Mouse (Mus musculus) neural tube, embryonic 13.5 days (tissue): ENCODE data around the gene Gpr146. TPM values are rescaled to one million over a fixed set of nuclear protein-coding genes. Genes with fewer than 3 reads are reported as not detected.
A peak's percentile ranks its signal among the peaks of the same experiment; 100 is the strongest.
"Not testable (repeated sequence)": the region's sequence is repeated elsewhere in the genome, so short reads cannot be mapped to it uniquely, and the experiment has no call there.

Experiments
- ATAC-seq: fragments of 200-750 bp; cut with Nextera tagmentation; 2 replicates; pipeline ENCODE4 v1.8.0; 2017; ENCODE audit warnings: low read depth, mild to moderate bottlenecking, moderate TSS enrichment, moderate library complexity
- H3K27ac ChIP-seq: fragments of 300-500 bp; sonication (generic); replicated peaks from 2 replicates; pipeline ENCODE4 v1.5.1; 2015; ENCODE audit warnings: moderate library complexity, mild to moderate bottlenecking, inconsistent platforms
- H3K27me3 ChIP-seq: fragments of 300-500 bp; sonication (generic); 2 replicates; pipeline ENCODE4 v1.6.1; 2015; ENCODE audit warnings: mild to moderate bottlenecking, inconsistent platforms
- H3K36me3 ChIP-seq: fragments of 300-500 bp; sonication (generic); 2 replicates; pipeline ENCODE4 v1.6.1; 2015; ENCODE audit warnings: mild to moderate bottlenecking, inconsistent platforms
- H3K4me1 ChIP-seq: fragments of 300-500 bp; sonication (generic); replicated peaks from 2 replicates; pipeline ENCODE4 v1.6.1; 2015; ENCODE audit warnings: inconsistent platforms
- H3K4me2 ChIP-seq: fragments of 300-500 bp; sonication (generic); 2 replicates; pipeline ENCODE4 v1.6.1; 2015; ENCODE audit warnings: inconsistent platforms, mild to moderate bottlenecking, moderate library complexity
- H3K4me3 ChIP-seq: fragments of 300-500 bp; sonication (generic); 2 replicates; pipeline ENCODE4 v1.5.1; 2015; ENCODE audit warnings: mild to moderate bottlenecking, inconsistent platforms
- H3K9ac ChIP-seq: fragments of 300-500 bp; sonication (generic); 2 replicates; pipeline ENCODE4 v1.6.1; 2015; ENCODE audit warnings: moderate library complexity, mild to moderate bottlenecking, inconsistent platforms
- H3K9me3 ChIP-seq: fragments of 300-500 bp; sonication (generic); 2 replicates; pipeline ENCODE4 v1.6.1; 2016; ENCODE audit warnings: inconsistent platforms
- WGBS: fragments of 180-500 bp; shearing (Covaris S2); methylation state at CpG from one replicate; pipeline ENCODE4 v1.1.7; 2015; 5-methylcytosine and 5-hydroxymethylcytosine counted together
- polyA plus RNA-seq: library from polyadenylated mRNA; unstranded; fragments of >200 nt; fragmentation: Nextera tagmentation; extraction: Ambion mirVana; gene quantifications from 2 replicates; pipeline ENCODE4 v1.2.1, GENCODE M21; 2015

The Gpr146 gene
- polyA plus RNA-seq, 1 experiment from 2014 or later, result 1.8 TPM

DNA sequence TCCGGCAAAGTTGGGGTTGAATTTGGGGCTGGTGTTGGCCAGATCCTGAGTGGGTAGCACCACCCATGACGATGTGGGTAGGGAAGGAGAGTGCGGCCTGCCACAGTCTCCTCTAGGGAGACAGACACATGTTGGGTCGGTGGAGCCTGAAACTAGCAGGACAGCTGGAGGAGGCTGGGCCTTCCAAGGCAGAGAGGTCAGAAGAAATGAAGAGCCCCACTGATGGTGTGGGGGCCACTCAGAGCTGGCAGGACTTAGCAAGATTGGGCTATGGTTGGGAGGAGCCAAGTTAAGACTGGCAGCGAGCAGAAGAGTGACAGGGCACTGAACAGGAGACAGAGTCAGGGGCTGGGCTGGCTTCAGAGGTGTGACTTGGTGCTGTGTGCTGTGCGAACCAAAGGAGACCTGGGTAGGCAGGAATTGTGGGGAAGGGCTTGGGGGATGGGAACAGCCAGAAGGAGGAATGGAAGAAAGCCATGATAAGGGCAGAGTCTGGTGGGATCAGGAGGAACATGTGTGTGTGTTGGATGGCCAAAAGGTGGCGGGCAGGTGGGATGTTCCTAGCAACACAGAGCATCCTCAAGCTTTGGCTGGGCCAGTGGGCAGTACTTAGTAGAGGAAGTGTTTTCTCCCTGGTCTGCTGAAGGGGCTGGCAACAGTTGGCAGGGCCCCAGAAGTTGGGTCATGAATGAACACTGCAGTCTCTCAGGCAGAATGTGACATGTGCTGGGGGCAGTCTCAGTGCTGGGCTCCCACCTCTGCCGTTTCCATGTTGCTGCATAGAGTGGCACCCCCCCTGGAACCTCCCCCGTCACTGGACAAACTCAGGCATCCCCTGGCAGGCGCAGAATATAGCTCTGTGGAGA, 10.1 kb downstream of the Gpr146 start:
- no peak overlapping the region for H3K9ac ChIP-seq
- no peaks in the 10 kb centered on the region for H3K27me3 ChIP-seq
- H3K4me3 ChIP-seq, result no peak overlapping the region
- H3K4me2 ChIP-seq, result no peak overlapping the region
- H3K27ac ChIP-seq, result peak overlapping the region; percentile 67
- no peaks in the 10 kb centered on the region for H3K36me3 ChIP-seq
- no peak for ATAC-seq
- WGBS, result 72% methylated on average over 10 of the region's 10 CpGs
- H3K9me3 ChIP-seq, result no peaks in the 10 kb centered on the region
- peaks cover 49% of the 10 kb centered on the region for H3K4me1 ChIP-seq

DNA sequence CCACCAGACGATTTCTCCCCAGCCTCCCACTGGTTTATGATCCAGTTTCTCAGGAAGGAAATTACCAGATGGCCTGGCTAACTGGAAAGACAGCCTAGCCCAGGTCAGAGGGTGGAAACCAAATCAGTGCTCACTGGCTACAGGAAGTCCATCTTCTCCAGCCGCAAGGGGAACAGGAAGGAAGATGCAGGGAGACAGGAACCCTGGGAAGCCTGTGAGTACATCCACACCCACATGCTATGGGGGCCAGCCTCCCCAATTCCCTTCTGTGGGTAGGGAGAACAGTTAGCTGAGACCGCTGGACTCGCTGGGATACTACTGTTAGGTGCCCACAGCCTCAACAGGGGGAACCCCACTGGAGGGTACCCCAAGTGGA, 10.7 kb downstream of the Gpr146 start:
- WGBS, result 59% methylated on average over 4 of the region's 4 CpGs
- peak overlapping the region; percentile 67 for H3K27ac ChIP-seq

DNA sequence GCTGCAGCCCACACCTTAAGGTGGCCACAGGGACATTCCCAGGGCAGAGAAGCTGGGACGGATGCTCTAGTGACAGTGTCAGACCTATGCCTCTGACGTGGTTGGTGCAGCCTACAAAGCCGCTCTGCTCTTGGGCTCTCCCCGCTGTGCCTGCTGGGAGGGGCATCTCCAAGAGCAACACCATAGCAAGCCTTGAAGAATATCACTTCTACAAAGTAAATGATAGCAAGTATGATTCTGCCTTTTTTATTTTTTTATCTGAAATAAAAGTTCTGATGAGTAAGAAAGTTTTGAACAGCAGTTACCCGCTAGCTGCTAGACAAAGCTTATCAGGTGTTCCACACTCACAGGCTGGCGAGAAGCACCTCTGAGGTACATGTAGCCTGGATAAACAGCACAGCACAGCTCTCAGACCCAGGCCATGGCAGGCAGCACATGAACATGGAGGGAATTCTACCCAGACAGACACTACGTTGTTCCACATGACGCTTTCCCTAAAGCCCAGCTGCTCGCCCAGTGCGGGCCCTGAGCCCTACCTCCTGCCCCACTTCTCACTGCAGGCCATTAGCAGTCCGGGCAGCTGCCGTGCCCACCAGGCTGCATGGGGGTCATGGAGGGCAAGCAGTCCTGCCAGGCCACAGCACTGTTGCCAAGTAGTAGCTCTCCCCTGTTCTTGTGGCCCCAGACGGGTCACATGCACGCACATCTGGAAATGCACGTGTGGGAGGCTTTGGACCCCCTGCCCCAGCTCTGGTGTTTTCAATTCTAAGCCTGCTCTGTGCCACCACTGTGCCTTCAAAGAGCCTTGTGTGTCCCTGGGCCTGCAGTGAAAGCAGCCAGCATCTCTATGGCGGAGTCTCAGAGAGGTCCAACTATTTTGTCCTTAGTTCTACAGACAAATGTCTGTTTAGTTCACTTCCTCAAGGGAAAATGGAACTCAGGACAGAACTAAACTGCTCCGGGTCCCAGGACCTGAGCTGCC, 11.5 kb downstream of the Gpr146 start:
- H3K27me3 ChIP-seq, result no peaks in the 10 kb centered on the region
- H3K9ac ChIP-seq, result peak overlapping the region; percentile 41; the same call in 1 of the 2 replicates
- H3K4me3 ChIP-seq, result no peak overlapping the region
- peaks cover 44% of the 10 kb centered on the region for H3K4me1 ChIP-seq
- no peaks in the 10 kb centered on the region for H3K36me3 ChIP-seq
- H3K27ac ChIP-seq, result peak overlapping the region; percentile 67
- WGBS, result 70% methylated on average over 17 of the region's 17 CpGs
- no peaks in the 10 kb centered on the region for H3K9me3 ChIP-seq
- ATAC-seq, result no peak
- H3K4me2 ChIP-seq, result no peak overlapping the region

More for the DNA sequence above, 10.7 kb downstream of the Gpr146 start:
- Histone ChIP-seq H3K4me2 (no peak overlapping the region), H3K9me3 (no peaks in the 10 kb centered on the region), H3K9ac (no peak overlapping the region), H3K27me3 (no peaks in the 10 kb centered on the region), H3K4me1 (peaks cover 44% of the 10 kb centered on the region), H3K4me3 (no peak overlapping the region), H3K36me3 (no peaks in the 10 kb centered on the region)
- no peak for ATAC-seq

DNA sequence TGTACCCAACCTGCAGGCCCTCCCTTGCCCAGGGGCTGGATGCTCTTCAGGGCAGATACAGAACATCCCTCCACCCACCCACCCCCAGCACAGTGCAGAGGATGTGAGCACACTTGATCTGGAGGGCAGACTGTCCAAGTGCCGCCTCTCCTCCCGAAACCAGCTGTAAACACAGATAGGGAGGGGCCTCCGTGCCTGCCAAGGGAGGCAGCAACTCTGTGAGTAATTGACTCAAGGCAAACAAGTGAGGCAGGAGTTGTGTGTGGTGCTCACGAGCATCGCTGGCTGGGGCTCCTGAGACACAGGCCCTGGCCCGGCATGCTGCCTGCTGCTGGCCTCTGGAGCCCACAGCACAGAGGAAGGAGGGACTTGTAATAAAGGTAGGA, 12.2 kb downstream of the Gpr146 start:
- peak; percentile 17 for ATAC-seq
- no peak overlapping the region for H3K4me2 ChIP-seq
- WGBS, result 36% methylated on average over 6 of the region's 6 CpGs

DNA sequence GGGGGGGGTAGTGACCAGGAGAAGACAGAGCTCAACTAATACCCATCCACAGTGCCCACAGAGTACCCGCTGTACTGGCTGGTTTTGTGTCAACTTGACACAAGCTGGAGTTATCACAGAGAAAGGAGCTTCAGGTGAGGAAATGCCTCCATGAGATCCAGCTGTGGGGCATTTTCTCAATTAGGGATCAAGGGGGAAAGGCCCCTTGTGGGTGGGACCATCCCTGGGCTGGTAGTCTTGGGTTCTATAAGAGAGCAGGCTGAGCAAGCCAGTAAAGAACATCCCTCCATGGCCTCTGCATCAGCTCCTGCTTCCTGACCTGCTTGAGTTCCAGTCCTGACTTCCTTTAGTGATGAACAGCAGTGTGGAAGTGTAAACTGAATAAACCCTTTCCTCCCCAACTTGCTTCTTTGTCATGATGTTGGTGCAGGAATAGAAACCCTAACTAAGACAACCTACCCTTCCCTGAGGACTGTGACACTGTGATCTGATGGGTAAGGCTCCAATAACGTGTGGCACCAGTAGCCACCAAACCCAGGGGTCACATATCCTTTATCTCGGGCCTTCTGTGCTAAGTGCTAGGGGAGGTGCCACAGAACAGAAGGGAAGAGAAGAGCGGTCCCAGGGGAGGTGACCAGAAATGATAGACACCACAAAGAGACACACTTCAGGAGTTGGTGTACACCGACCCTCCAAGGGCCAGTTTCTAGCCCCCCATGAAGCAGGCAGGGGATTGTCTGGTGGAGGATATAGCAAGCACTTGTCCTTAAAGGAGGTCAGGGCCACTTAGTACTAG, 13.0 kb downstream of the Gpr146 start:
- ATAC-seq, result not testable (repeated sequence)

More for the DNA sequence above, 12.2 kb downstream of the Gpr146 start:
- Histone ChIP-seq H3K9me3 (no peaks in the 10 kb centered on the region), H3K4me1 (peaks cover 44% of the 10 kb centered on the region), H3K36me3 (no peaks in the 10 kb centered on the region), H3K4me3 (no peak overlapping the region), H3K27me3 (no peaks in the 10 kb centered on the region), H3K27ac (peak overlapping the region; percentile 67), H3K9ac (peak overlapping the region; percentile 41; the same call in 1 of the 2 replicates)

DNA sequence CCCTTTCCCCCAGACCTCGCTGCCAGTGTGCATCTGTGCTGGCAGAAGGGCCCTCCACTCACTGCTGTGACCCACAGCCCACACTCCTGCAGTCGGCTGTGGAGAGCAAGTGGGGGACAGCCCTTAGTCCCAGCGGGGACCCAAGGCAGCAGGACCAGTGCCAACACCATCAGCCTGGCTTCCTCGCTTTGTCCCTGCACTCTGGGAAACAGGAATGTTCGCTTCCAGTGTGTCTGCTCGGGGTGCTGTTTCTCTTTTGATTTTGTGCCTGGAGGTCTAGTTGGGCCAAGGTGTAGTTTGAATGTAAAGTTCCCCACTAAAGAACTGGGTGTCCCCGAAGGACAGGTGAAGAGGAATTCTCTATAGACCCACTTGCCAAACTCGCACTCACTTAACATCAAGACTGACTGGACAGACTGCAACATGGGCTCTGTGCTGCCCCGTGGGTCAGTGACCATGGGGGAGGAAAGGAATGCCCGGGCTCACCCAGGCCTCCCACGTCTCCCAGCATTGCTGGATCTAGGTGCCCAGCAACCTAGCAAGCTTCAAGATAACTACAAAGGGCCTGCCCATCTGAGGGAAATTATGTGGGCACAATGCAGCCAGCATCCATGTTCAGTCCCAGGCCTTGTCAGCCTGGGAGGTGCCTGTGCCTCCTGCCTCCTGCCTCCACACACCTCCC, 14.0 kb downstream of the Gpr146 start:
- H3K9ac ChIP-seq, result no peak overlapping the region
- no peaks in the 10 kb centered on the region for H3K9me3 ChIP-seq
- peaks cover 44% of the 10 kb centered on the region for H3K4me1 ChIP-seq
- H3K36me3 ChIP-seq, result no peaks in the 10 kb centered on the region
- no peak for ATAC-seq
- H3K4me3 ChIP-seq, result no peak overlapping the region
- H3K27me3 ChIP-seq, result no peaks in the 10 kb centered on the region
- no peak overlapping the region for H3K4me2 ChIP-seq
- H3K27ac ChIP-seq, result peak overlapping the region; percentile 61; the same call in 1 of the 2 replicates
- 79% methylated on average over 11 of the region's 11 CpGs for WGBS

More for the DNA sequence above, 13.0 kb downstream of the Gpr146 start:
- H3K9ac ChIP-seq, H3K36me3 ChIP-seq, H3K27me3 ChIP-seq, H3K4me3 ChIP-seq, H3K4me2 ChIP-seq, H3K9me3 ChIP-seq: not testable (repeated sequence)
- WGBS, result 84% methylated on average over 5 of the region's 5 CpGs
- Histone ChIP-seq H3K27ac (peak overlapping the region; percentile 61; the same call in 1 of the 2 replicates), H3K4me1 (peaks cover 44% of the 10 kb centered on the region)

DNA sequence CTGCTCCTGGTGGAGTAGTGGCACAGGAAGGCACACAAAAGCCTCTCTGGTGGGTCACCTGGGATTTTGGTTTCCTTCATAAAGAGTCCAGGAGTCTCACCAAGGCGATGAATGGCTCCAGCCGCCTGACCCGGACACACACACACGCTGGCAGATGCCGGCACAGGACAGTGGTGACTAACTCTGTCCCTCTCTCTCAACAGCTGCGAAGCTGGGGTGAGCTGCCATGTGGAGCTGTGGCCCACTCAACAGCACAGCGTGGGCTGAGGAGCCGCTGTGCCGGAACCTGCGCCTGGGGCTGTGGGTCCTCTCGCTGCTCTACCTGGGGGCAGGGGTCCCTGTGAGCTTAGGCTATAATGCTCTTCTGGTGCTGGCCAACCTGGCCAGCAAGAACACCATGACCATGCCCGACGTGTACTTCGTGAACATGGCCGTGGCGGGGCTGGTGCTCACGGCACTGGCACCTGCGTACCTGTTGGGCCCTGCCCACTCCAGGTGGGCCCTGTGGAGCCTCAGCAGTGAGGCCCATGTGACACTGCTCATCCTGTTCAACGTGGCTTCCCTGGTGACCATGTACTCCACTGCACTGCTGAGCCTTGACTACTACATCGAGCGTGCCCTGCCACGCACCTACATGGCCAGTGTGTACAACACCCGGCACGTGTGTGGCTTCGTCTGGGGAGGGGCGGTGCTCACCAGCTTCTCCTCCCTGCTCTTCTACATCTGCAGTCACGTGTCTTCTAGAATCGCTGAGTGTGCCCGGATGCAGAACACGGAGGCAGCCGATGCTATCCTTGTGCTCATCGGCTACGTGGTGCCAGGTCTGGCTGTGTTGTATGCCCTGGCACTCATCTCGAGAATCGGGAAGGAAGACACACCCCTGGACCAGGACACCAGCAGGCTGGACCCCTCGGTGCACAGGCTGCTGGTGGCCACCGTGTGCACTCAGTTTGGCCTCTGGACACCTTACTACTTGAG, 15.0 kb downstream of the Gpr146 start:
- Histone ChIP-seq H3K9me3 (no peaks in the 10 kb centered on the region), H3K4me2 (no peak overlapping the region), H3K36me3 (no peaks in the 10 kb centered on the region), H3K9ac (no peak overlapping the region), H3K27me3 (no peaks in the 10 kb centered on the region), H3K27ac (no peak overlapping the region), H3K4me3 (no peak overlapping the region), H3K4me1 (peaks cover 40% of the 10 kb centered on the region)
- ATAC-seq, result no peak
- WGBS, result 93% methylated on average over 37 of the region's 37 CpGs

DNA sequence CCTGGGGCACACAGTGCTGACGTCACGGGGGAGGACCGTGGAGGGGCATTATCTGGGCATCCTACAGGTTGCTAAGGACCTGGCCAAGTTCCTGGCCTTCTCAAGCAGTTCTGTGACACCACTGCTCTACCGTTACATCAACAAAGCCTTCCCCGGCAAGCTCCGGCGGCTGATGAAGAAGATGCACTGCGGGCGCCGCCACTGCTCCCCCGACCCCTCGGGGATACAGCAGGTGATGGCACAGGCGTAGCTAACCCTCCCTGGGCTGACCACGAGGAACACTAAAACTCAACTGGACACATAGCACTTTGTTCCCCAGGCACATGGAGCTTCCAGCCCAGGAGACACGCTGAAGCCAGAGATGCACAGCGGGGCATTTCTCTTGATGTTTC, 15.7 kb downstream of the Gpr146 start:
- 87% methylated on average over 16 of the region's 16 CpGs for WGBS
- no peak for ATAC-seq

DNA sequence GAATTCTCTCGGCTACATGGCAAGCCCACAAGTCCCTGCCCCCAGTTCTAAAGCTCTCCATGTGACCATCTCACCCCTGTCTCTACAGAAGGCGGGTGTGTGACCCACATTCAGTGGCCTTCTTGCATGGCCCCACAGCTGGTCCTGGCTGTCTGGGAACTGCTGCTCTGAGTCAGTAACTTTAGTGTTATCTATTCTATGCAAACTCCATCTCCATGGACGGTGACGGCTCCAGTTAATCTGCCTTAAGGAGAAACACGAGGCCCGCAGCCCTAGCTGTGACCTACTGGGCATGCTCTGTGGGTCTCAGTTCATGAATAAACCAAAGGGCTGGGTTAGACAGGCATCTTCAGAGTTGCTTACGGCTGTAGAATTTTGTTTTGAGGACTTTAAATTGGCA, 16.9 kb downstream of the Gpr146 start:
- Histone ChIP-seq H3K36me3 (no peaks in the 10 kb centered on the region), H3K4me1 (peaks cover 31% of the 10 kb centered on the region), H3K4me3 (no peak overlapping the region), H3K9ac (no peak overlapping the region), H3K4me2 (no peak overlapping the region), H3K9me3 (no peaks in the 10 kb centered on the region), H3K27me3 (no peaks in the 10 kb centered on the region), H3K27ac (no peak overlapping the region)
- no peak for ATAC-seq
- 76% methylated on average over 7 of the region's 7 CpGs for WGBS

More for the DNA sequence above, 15.7 kb downstream of the Gpr146 start:
- Histone ChIP-seq H3K4me3 (no peak overlapping the region), H3K4me1 (peaks cover 36% of the 10 kb centered on the region), H3K9ac (no peak overlapping the region), H3K36me3 (no peaks in the 10 kb centered on the region), H3K27ac (no peak overlapping the region), H3K27me3 (no peaks in the 10 kb centered on the region), H3K4me2 (no peak overlapping the region), H3K9me3 (no peaks in the 10 kb centered on the region)

DNA sequence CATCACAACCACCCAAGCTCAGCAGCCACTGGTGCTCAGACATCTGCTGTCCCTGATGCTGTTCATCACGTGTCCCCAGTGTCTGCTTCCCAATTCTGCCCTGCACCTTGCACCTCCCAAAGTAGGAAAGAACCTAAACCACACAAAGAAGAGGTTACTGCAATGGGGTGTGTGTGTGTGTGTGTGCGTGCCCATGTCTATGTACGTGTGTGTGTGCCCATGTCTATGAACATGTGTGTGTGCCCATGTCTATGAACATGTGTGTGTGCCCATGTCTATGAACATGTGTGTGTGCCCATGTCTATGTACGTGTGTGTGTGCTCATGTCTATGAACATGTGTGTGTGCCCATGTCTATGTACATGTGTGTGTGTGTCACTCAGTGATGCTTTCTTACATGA, 18.0 kb downstream of the Gpr146 start:
- Histone ChIP-seq H3K27me3 (no peaks in the 10 kb centered on the region), H3K9ac (no peak overlapping the region), H3K4me2 (no peak overlapping the region), H3K4me3 (no peak overlapping the region), H3K36me3 (no peaks in the 10 kb centered on the region), H3K4me1 (peaks cover 24% of the 10 kb centered on the region), H3K27ac (no peak overlapping the region), H3K9me3 (no peaks in the 10 kb centered on the region)
- no peak for ATAC-seq
- WGBS, result 92% methylated on average over 4 of the region's 4 CpGs
